Mouse (Mus musculus) C3H10T1/2 (cell line): Measurements from ENCODE around the gene Mrgprb2. TPM values are rescaled to one million over a fixed set of nuclear protein-coding genes. Genes with fewer than 3 reads are reported as not detected.

Experiments used
- polyA plus RNA-seq, 2 experiments: library from polyadenylated mRNA; unstranded; fragments of >200 nt; fragmentation: generic; extraction: Trizol; gene quantifications; one replicate each; pipeline ENCODE4 v1.2.1; 2012; ENCODE audit warnings: missing spikeins in 2 of 2

The Mrgprb2 gene
- not detected for polyA plus RNA-seq

DNA sequence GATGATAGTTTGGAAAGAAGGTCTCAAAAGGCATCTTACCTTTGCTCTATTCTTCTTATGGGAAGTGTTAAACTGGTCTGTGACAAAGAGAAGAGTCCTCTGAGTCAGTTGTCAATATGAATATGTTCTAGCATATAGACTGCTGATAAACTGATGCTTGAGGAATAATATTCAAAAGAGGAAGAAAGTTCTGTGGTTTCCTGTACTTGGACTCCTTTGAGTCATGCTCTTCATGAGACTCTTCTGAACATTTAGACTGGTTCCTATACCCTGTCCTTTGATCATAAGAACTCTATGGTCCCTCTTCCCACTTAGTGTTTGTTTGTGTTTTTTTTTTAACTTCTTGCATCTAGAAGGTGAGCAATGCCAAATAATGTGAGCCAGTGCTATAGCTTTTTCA is at the start of gene Mrgprb2:
Gene Mrgprb2 (minus strand): TSS at position 101 of the 400 bp plus-strand sequence.

Other genes with a start within 250 kb of the Mrgprb2 start
- not detected for gene Mrgprb8, start 169.6 kb downstream of the Mrgprb2 start, polyA plus RNA-seq
- not detected for gene Mrgprb1, start 101.7 kb downstream of the Mrgprb2 start, polyA plus RNA-seq
- gene Mrgprx2, start 58.8 kb downstream of the Mrgprb2 start, polyA plus RNA-seq = not detected
- gene Mrgprb3, start 85.7 kb upstream of the Mrgprb2 start, polyA plus RNA-seq = not detected
- 1 to 10 TPM in 1 of 2 experiments, under 1 TPM in 1; 0.29 to 4.8 TPM for gene Zdhhc13, start 230.9 kb upstream of the Mrgprb2 start, polyA plus RNA-seq